Mouse (Mus musculus): ENCODE measurements around the gene Traf4. TPM values are rescaled to one million over a fixed set of nuclear protein-coding genes. Genes with fewer than 3 reads are reported as not detected.

Gene Traf4
- polyA plus RNA-seq, 1 experiment from 2014 or later = 128 TPM

- Histone ChIP-seq H3K4me1 (replicated peaks) (peaks cover 61% of the 10 kb centered on the region), H3K9me3 (no peaks in the 10 kb centered on the region), H3K27ac (replicated peaks) (no peak overlapping the region), H3K36me3 (no peaks in the 10 kb centered on the region), H3K9ac (no peak overlapping the region), H3K4me2 (no peak overlapping the region), H3K27me3 (no peaks in the 10 kb centered on the region), H3K4me3 (no peak overlapping the region)
- WGBS = 94% methylated on average over 4 of the region's 4 CpGs
- no peak for ATAC-seq (ENCODE audit: low read depth)
Measured at GRCm38 (mm10) chr11:78122815-78123214, 42.6 kb downstream of the Traf4 start.

GRCm38 (mm10) chr11:78121176-78121575, 44.2 kb downstream of the Traf4 start:
- Histone ChIP-seq H3K4me1 (replicated peaks) (peaks cover 69% of the 10 kb centered on the region), H3K36me3 (no peaks in the 10 kb centered on the region), H3K9ac (no peak overlapping the region), H3K27ac (replicated peaks) (peak overlapping the region; percentile 39; the same call in 1 of the 2 replicates), H3K9me3 (no peaks in the 10 kb centered on the region), H3K27me3 (no peaks in the 10 kb centered on the region), H3K4me3 (no peak overlapping the region), H3K4me2 (no peak overlapping the region)
- 32% methylated on average over 5 of the region's 5 CpGs for WGBS
- ATAC-seq (ENCODE audit: low read depth) = no peak

- peaks cover 64% of the 10 kb centered on the region for H3K4me1 ChIP-seq (replicated peaks)
- H3K4me3 ChIP-seq = no peak overlapping the region
- no peaks in the 10 kb centered on the region for H3K27me3 ChIP-seq
- no peak overlapping the region for H3K4me2 ChIP-seq
- 80% methylated on average over 8 of the region's 8 CpGs for WGBS
- no peak for ATAC-seq (ENCODE audit: low read depth)
- H3K27ac ChIP-seq (replicated peaks) = no peak overlapping the region
- H3K9ac ChIP-seq = no peak overlapping the region
- H3K9me3 ChIP-seq = no peaks in the 10 kb centered on the region
- no peaks in the 10 kb centered on the region for H3K36me3 ChIP-seq
Measured at GRCm38 (mm10) chr11:78119898-78120297, 45.5 kb downstream of the Traf4 start.

- Histone ChIP-seq H3K9me3 (no peaks in the 10 kb centered on the region), H3K4me2 (no peak overlapping the region), H3K27ac (replicated peaks) (no peak overlapping the region), H3K9ac (no peak overlapping the region), H3K4me1 (replicated peaks) (peaks cover 76% of the 10 kb centered on the region), H3K36me3 (no peaks in the 10 kb centered on the region), H3K4me3 (no peak overlapping the region), H3K27me3 (no peaks in the 10 kb centered on the region)
- ATAC-seq (ENCODE audit: low read depth) = no peak
Measured at GRCm38 (mm10) chr11:78118467-78118866, 46.9 kb downstream of the Traf4 start.

GRCm38 (mm10) chr11:78116146-78116410, 49.3 kb downstream of the Traf4 start:
- 7% methylated on average over 5 of the region's 5 CpGs for WGBS
- Histone ChIP-seq H3K27ac (replicated peaks) (peak overlapping the region; percentile 97), H3K4me1 (replicated peaks) (peaks cover 73% of the 10 kb centered on the region), H3K27me3 (no peaks in the 10 kb centered on the region), H3K36me3 (no peaks in the 10 kb centered on the region), H3K9ac (peak overlapping the region; percentile 86), H3K9me3 (no peaks in the 10 kb centered on the region), H3K4me3 (peak overlapping the region; percentile 80), H3K4me2 (peak overlapping the region; percentile 74)
- ATAC-seq (ENCODE audit: low read depth) = no peak

GRCm38 (mm10) chr11:78115367-78116145, 49.8 kb downstream of the Traf4 start:
- Histone ChIP-seq H3K27ac (replicated peaks) (peak overlapping the region; percentile 97), H3K9ac (peak overlapping the region; percentile 86), H3K4me3 (peak overlapping the region; percentile 80), H3K9me3 (no peaks in the 10 kb centered on the region), H3K36me3 (no peaks in the 10 kb centered on the region), H3K4me2 (peak overlapping the region; percentile 74), H3K27me3 (no peaks in the 10 kb centered on the region), H3K4me1 (replicated peaks) (peaks cover 68% of the 10 kb centered on the region)
- 2% methylated on average over 37 of the region's 37 CpGs for WGBS
- ATAC-seq (ENCODE audit: low read depth) = peak; percentile 100

GRCm38 (mm10) chr11:78114676-78115366, 50.6 kb downstream of the Traf4 start:
- Histone ChIP-seq H3K9me3 (no peaks in the 10 kb centered on the region), H3K36me3 (no peaks in the 10 kb centered on the region), H3K27me3 (no peaks in the 10 kb centered on the region), H3K9ac (peak overlapping the region; percentile 86), H3K4me2 (peak overlapping the region; percentile 74), H3K4me1 (replicated peaks) (peaks cover 64% of the 10 kb centered on the region), H3K4me3 (peak overlapping the region; percentile 80), H3K27ac (replicated peaks) (peak overlapping the region; percentile 97)
- 10% methylated on average over 19 of the region's 19 CpGs for WGBS
- no peak for ATAC-seq (ENCODE audit: low read depth)

- Histone ChIP-seq H3K9ac (no peak overlapping the region), H3K27ac (replicated peaks) (0 out of 2 replicates have a peak overlapping the region, but pooled peaks have one; percentile 97), H3K27me3 (no peaks in the 10 kb centered on the region), H3K4me1 (replicated peaks) (peaks cover 61% of the 10 kb centered on the region), H3K36me3 (no peaks in the 10 kb centered on the region), H3K9me3 (no peaks in the 10 kb centered on the region), H3K4me2 (0 out of 2 replicates have a peak overlapping the region, but pooled peaks have one; percentile 74), H3K4me3 (no peak overlapping the region)
- no peak for ATAC-seq (ENCODE audit: low read depth)
- WGBS = 65% methylated on average over 2 of the region's 2 CpGs
Measured at GRCm38 (mm10) chr11:78113616-78114015, 51.8 kb downstream of the Traf4 start.

Small RNA genes within 50 kb of the gene (microRNA-seq; reads per million reads assigned to microRNA genes)
- gene Mir7653 = not detected

Other genes with a start within 250 kb of the Traf4 start
- gene Sez6, start 234.8 kb downstream of the Traf4 start, polyA plus RNA-seq (2015; fragmentation: Nextera tagmentation; extraction: Ambion mirVana) = 95.2 and 104 TPM in 2 replicates
- 15.6 and 19.8 TPM in 2 replicates for gene Phf12, start 182.8 kb downstream of the Traf4 start, polyA plus RNA-seq (2015; fragmentation: Nextera tagmentation; extraction: Ambion mirVana)
- 32.7 and 40.0 TPM in 2 replicates for gene Dhrs13, start 133.3 kb downstream of the Traf4 start, polyA plus RNA-seq (2015; fragmentation: Nextera tagmentation; extraction: Ambion mirVana)
- 98.0 and 104 TPM in 2 replicates for gene Flot2, start 127.7 kb downstream of the Traf4 start, polyA plus RNA-seq (2015; fragmentation: Nextera tagmentation; extraction: Ambion mirVana)
- gene Eral1, start 85.2 kb downstream of the Traf4 start, polyA plus RNA-seq (2015; fragmentation: Nextera tagmentation; extraction: Ambion mirVana) = 29.8 and 31.3 TPM in 2 replicates
- 27.3 and 28.8 TPM in 2 replicates for gene Fam222b, start 70.9 kb downstream of the Traf4 start, polyA plus RNA-seq (2015; fragmentation: Nextera tagmentation; extraction: Ambion mirVana)
- gene Nek8, start 11.1 kb upstream of the Traf4 start, polyA plus RNA-seq (2015; fragmentation: Nextera tagmentation; extraction: Ambion mirVana) = 8.2 and 8.3 TPM in 2 replicates
- 10.2 and 11.1 TPM in 2 replicates for gene Tlcd1, start 11.1 kb upstream of the Traf4 start, polyA plus RNA-seq (2015; fragmentation: Nextera tagmentation; extraction: Ambion mirVana)
- gene Rpl23a, start 18.0 kb upstream of the Traf4 start, polyA plus RNA-seq (2015; fragmentation: Nextera tagmentation; extraction: Ambion mirVana) = 930 and 991 TPM in 2 replicates
- 58.8 and 60.3 TPM in 2 replicates for gene Rab34, start 22.8 kb upstream of the Traf4 start, polyA plus RNA-seq (2015; fragmentation: Nextera tagmentation; extraction: Ambion mirVana)
- gene Proca1, start 27.8 kb upstream of the Traf4 start, polyA plus RNA-seq (2015; fragmentation: Nextera tagmentation; extraction: Ambion mirVana) = 1.7 and 2.3 TPM in 2 replicates
- 89.9 and 90.1 TPM in 2 replicates for gene Sdf2, start 80.2 kb upstream of the Traf4 start, polyA plus RNA-seq (2015; fragmentation: Nextera tagmentation; extraction: Ambion mirVana)
- 28.2 and 29.5 TPM in 2 replicates for gene Supt6, start 80.4 kb upstream of the Traf4 start, polyA plus RNA-seq (2015; fragmentation: Nextera tagmentation; extraction: Ambion mirVana)
- 57.9 and 64.2 TPM in 2 replicates for gene 2610507B11Rik, start 96.2 kb upstream of the Traf4 start, polyA plus RNA-seq (2015; fragmentation: Nextera tagmentation; extraction: Ambion mirVana)
- gene BC030499, start 125.3 kb upstream of the Traf4 start, polyA plus RNA-seq (2015; fragmentation: Nextera tagmentation; extraction: Ambion mirVana) = 0.19 and 0.25 TPM in 2 replicates
- 7.0 and 8.2 TPM in 2 replicates for gene Spag5, start 135.9 kb upstream of the Traf4 start, polyA plus RNA-seq (2015; fragmentation: Nextera tagmentation; extraction: Ambion mirVana)
- gene Aldoc, start 157.4 kb upstream of the Traf4 start, polyA plus RNA-seq (2015; fragmentation: Nextera tagmentation; extraction: Ambion mirVana) = 143 and 149 TPM in 2 replicates
- 79.6 and 79.7 TPM in 2 replicates for gene Pigs, start 162.8 kb upstream of the Traf4 start, polyA plus RNA-seq (2015; fragmentation: Nextera tagmentation; extraction: Ambion mirVana)
- gene Unc119, start 177.9 kb upstream of the Traf4 start, polyA plus RNA-seq (2015; fragmentation: Nextera tagmentation; extraction: Ambion mirVana) = 80.0 and 81.9 TPM in 2 replicates
- gene Foxn1, start 221.0 kb upstream of the Traf4 start, polyA plus RNA-seq (2015; fragmentation: Nextera tagmentation; extraction: Ambion mirVana) = not detected in 2 replicates